Mouse (Mus musculus) lung, embryonic 14.5 days (tissue): ENCODE measurements around the gene Cyp1a2. TPM values are rescaled to one million over a fixed set of nuclear protein-coding genes. Genes with fewer than 3 reads are reported as not detected.

Experiments
- ATAC-seq: fragments of 200-750 bp; cut with Nextera tagmentation; 2 replicates; pipeline ENCODE4 v1.8.0; 2017; ENCODE audit warnings: mild to moderate bottlenecking, moderate TSS enrichment, moderate library complexity; ENCODE audit not compliant: insufficient read depth
- DNase-seq: peaks from one replicate; pipeline ENCODE4 v3.0.0-alpha.2; 2015
- H3K27ac ChIP-seq: fragments of 300-500 bp; sonication (generic); 2 replicates; pipeline ENCODE4 v1.5.1; 2014; ENCODE audit warnings: low read depth, mild to moderate bottlenecking, moderate library complexity
- H3K27me3 ChIP-seq: fragments of 300-500 bp; sonication (generic); 2 replicates; pipeline ENCODE4 v1.6.1; 2014; ENCODE audit warnings: low read length, control low read depth; ENCODE audit not compliant: insufficient read depth
- H3K36me3 ChIP-seq: fragments of 300-500 bp; sonication (generic); 2 replicates; pipeline ENCODE4 v1.6.1; 2014; ENCODE audit warnings: control low read depth; ENCODE audit not compliant: insufficient read depth
- H3K4me1 ChIP-seq: fragments of 300-500 bp; sonication (generic); 2 replicates; pipeline ENCODE4 v1.6.1; 2014; ENCODE audit warnings: antibody characterized with exemption, control low read depth; ENCODE audit not compliant: insufficient read depth
- H3K4me2 ChIP-seq: fragments of 300-500 bp; sonication (generic); 2 replicates; pipeline ENCODE4 v1.6.1; 2014; ENCODE audit warnings: mild to moderate bottlenecking
- H3K4me3 ChIP-seq: fragments of 300-500 bp; sonication (generic); 2 replicates; pipeline ENCODE4 v1.5.1; 2014; ENCODE audit warnings: low read depth, low read length
- H3K9ac ChIP-seq: fragments of 300-500 bp; sonication (generic); 2 replicates; pipeline ENCODE4 v1.6.1; 2014
- H3K9me3 ChIP-seq: fragments of 300-500 bp; sonication (generic); 2 replicates; pipeline ENCODE4 v1.6.1; 2016; ENCODE audit warnings: low read depth, low read length, control low read depth
- CTCF ChIP-seq: IDR thresholded peaks from 2 replicates; pipeline ENCODE4 v1.5.1; 2016; ENCODE audit warnings: antibody characterized with exemption, low read depth
- WGBS: fragments of 180-500 bp; shearing (Covaris S2); extraction: QIAGEN DNeasy Blood & Tissue Kit; methylation state at CpG from one replicate; pipeline ENCODE4 v1.1.7; 2014; 5-methylcytosine and 5-hydroxymethylcytosine counted together
- polyA plus RNA-seq: library from polyadenylated mRNA; unstranded; fragments of >200 nt; fragmentation: Nextera tagmentation; extraction: Ambion mirVana; gene quantifications from 2 replicates; pipeline ENCODE4 v1.2.1, GENCODE M21; 2014

Cyp1a2 gene
- polyA plus RNA-seq, 1 experiment from 2014 or later = not detected

DNA sequence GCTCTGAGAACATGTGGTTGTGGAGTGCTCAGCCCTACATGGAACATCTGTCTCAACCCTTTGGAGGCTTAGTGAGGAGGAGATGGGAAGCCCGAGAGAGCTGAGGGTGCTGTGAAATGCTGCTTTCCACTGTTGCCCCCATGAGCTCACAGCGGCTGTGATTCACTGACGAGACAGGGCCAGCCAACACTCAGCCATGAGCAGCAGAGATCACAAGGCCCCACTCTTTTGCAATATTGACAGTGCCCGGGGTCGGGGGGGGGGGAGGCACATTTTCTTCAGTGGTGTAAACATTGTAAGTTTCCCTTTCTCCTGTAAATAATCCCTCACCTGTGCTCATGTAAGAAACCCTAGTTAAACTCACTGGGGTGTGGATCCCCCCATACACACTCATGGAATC, 12.0 kb downstream of the Cyp1a2 start:
- Histone ChIP-seq H3K36me3 (no peaks in the 10 kb centered on the region), H3K9me3 (no peaks in the 10 kb centered on the region), H3K9ac (no peak overlapping the region), H3K27ac (no peak overlapping the region), H3K4me3 (no peak overlapping the region), H3K4me2 (no peak overlapping the region), H3K4me1 (no peaks in the 10 kb centered on the region), H3K27me3 (no peaks in the 10 kb centered on the region)
- ATAC-seq = no peak
- TF ChIP-seq CTCF = no peak
- DNase-seq = no peak
- 81% methylated on average over 5 of the region's 5 CpGs for WGBS

DNA sequence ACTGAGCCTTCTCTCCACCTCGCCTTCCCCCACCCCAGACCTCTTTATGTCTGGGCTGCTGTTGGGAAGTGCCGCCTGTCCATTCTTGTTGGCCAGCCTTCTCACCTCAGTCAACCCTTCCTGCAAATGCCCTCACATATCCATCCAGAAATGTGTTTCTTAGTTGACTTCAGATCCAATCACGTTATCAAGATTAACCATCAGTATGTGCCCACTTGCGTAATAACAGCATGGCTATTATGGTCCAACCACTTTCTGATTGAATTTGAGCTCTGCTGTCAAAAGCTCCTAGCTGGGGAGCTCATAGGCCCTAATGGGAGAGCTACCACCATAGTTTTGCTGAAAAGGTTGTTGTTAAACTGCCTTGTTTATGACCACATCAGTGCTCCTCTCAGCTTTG, 12.5 kb downstream of the Cyp1a2 start:
- H3K36me3 ChIP-seq = no peaks in the 10 kb centered on the region
- no peak for ATAC-seq
- WGBS = 87% methylated on average over 4 of the region's 4 CpGs

DNA sequence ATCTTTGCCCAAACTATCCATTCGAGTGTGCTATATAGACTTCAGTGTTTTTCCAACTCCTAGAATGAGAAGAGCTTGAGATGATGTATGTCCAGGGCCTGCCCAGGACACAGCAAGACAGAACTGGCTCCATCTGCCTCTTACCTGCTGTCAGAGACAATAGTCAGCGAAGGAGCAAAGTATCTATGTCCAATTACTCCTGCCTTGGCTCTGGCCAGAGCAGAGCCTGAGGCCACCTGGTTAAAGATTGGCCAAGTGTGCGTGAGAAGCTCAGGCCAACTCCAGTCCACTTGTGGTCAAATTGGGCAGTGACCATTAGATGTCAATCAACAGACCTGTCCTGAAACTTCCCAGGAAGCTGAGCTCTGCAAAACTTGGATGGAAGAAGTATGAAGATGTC, 13.9 kb downstream of the Cyp1a2 start:
- 78% methylated on average over 3 of the region's 3 CpGs for WGBS
- H3K36me3 ChIP-seq = no peaks in the 10 kb centered on the region
- H3K4me3 ChIP-seq = no peak overlapping the region
- H3K9ac ChIP-seq = no peak overlapping the region
- H3K4me1 ChIP-seq = no peaks in the 10 kb centered on the region
- no peak overlapping the region for H3K4me2 ChIP-seq
- no peak for TF ChIP-seq CTCF
- DNase-seq (no peak), ATAC-seq (no peak)
- no peaks in the 10 kb centered on the region for H3K9me3 ChIP-seq
- no peak overlapping the region for H3K27ac ChIP-seq
- no peaks in the 10 kb centered on the region for H3K27me3 ChIP-seq

More for the DNA sequence above, 12.5 kb downstream of the Cyp1a2 start:
- no peak for TF ChIP-seq CTCF
- H3K4me3 ChIP-seq = no peak overlapping the region
- DNase-seq = no peak
- H3K27ac ChIP-seq = no peak overlapping the region
- H3K27me3 ChIP-seq = no peaks in the 10 kb centered on the region
- no peak overlapping the region for H3K4me2 ChIP-seq
- H3K9me3 ChIP-seq = no peaks in the 10 kb centered on the region
- H3K4me1 ChIP-seq = no peaks in the 10 kb centered on the region
- no peak overlapping the region for H3K9ac ChIP-seq

GRCm38 (mm10) chr9:57668277-57668676, 15.2 kb downstream of the Cyp1a2 start:
- ATAC-seq = no peak

DNA sequence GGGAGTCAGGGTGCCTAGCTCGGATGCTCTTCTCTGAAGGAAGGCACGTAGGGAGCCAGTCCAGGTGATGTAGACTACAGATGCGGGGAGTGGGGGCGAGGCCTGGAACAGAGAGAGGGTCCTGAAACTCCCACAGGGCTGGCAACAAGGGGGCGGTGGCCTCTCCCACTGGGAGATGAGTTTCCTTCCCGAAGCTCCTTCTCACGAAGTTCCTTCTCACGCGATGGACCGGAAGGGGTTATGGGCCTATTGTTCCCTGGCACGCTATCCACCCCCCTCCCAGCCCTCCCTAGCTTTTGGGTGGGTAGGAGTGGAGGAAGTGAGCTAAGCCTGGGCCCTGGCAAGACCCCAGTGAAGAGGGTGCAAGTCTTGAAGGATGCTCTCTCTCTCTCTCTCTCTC, 15.7 kb downstream of the Cyp1a2 start:
- DNase-seq = no peak
- WGBS = 51% methylated on average over 11 of the region's 11 CpGs

More at GRCm38 (mm10) chr9:57668277-57668676, 15.2 kb downstream of the Cyp1a2 start:
- H3K9me3 ChIP-seq = no peaks in the 10 kb centered on the region
- no peak for DNase-seq
- H3K36me3 ChIP-seq = no peaks in the 10 kb centered on the region
- H3K4me2 ChIP-seq = no peak overlapping the region
- H3K4me1 ChIP-seq = no peaks in the 10 kb centered on the region
- TF ChIP-seq CTCF = no peak
- no peak overlapping the region for H3K27ac ChIP-seq
- no peaks in the 10 kb centered on the region for H3K27me3 ChIP-seq
- no peak overlapping the region for H3K4me3 ChIP-seq
- WGBS = 14% methylated on average over 1 of the region's 1 CpGs
- no peak overlapping the region for H3K9ac ChIP-seq

DNA sequence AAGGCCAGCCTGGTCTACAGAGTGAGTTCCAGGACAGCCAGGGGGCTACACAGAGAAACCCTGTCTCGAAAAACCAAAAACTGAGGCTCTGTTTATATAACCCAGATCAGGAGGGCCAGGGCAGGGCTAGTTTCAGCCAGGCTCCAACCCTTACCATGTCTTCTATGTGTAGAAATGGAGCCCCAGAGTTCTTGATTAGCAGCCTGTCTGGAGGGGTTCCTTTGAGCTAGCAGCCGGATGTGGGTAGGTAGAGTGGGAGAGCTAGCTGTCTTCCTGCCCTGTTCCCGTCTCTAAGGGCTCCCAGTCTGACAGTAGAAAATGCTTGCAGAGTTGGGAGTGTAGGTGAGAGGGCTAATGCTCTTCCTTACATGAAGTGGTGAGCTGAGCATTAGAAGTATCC, 16.4 kb downstream of the Cyp1a2 start:
- 61% methylated on average over 3 of the region's 3 CpGs for WGBS
- Histone ChIP-seq H3K4me2 (no peak overlapping the region), H3K27ac (no peak overlapping the region), H3K9me3 (no peaks in the 10 kb centered on the region), H3K9ac (no peak overlapping the region), H3K27me3 (no peaks in the 10 kb centered on the region), H3K4me3 (no peak overlapping the region), H3K4me1 (no peaks in the 10 kb centered on the region), H3K36me3 (no peaks in the 10 kb centered on the region)
- TF ChIP-seq CTCF = no peak
- ATAC-seq = no peak
- DNase-seq = no peak

More for the DNA sequence above, 15.7 kb downstream of the Cyp1a2 start:
- H3K27ac ChIP-seq = no peak overlapping the region
- no peaks in the 10 kb centered on the region for H3K9me3 ChIP-seq
- H3K4me2 ChIP-seq = no peak overlapping the region
- no peak for TF ChIP-seq CTCF
- H3K4me1 ChIP-seq = no peaks in the 10 kb centered on the region
- no peak overlapping the region for H3K9ac ChIP-seq
- no peaks in the 10 kb centered on the region for H3K36me3 ChIP-seq
- no peak for ATAC-seq
- H3K27me3 ChIP-seq = no peaks in the 10 kb centered on the region
- H3K4me3 ChIP-seq = no peak overlapping the region

GRCm38 (mm10) chr9:57666536-57666935, 17.0 kb downstream of the Cyp1a2 start:
- H3K4me3 ChIP-seq = no peak overlapping the region
- WGBS = 59% methylated on average over 8 of the region's 8 CpGs
- H3K9me3 ChIP-seq = no peaks in the 10 kb centered on the region
- no peaks in the 10 kb centered on the region for H3K36me3 ChIP-seq
- no peak for ATAC-seq
- no peak overlapping the region for H3K27ac ChIP-seq
- H3K4me1 ChIP-seq = no peaks in the 10 kb centered on the region
- no peak overlapping the region for H3K4me2 ChIP-seq
- no peak overlapping the region for H3K9ac ChIP-seq
- no peaks in the 10 kb centered on the region for H3K27me3 ChIP-seq
- DNase-seq = no peak
- TF ChIP-seq CTCF = no peak

- Histone ChIP-seq H3K27ac (no peak overlapping the region), H3K9ac (no peak overlapping the region), H3K4me1 (no peaks in the 10 kb centered on the region), H3K27me3 (no peaks in the 10 kb centered on the region), H3K4me3 (no peak overlapping the region), H3K36me3 (no peaks in the 10 kb centered on the region), H3K4me2 (no peak overlapping the region), H3K9me3 (no peaks in the 10 kb centered on the region)
- WGBS = 45% methylated on average over 7 of the region's 7 CpGs
- DNase-seq (no peak), ATAC-seq (no peak)
- TF ChIP-seq CTCF = no peak
These were observed 18.9 kb downstream of the Cyp1a2 start for GRCm38 (mm10) chr9:57664616-57665015.
